Mouse (Mus musculus) heart, embryonic 16.5 days (tissue): ENCODE data around the gene Crybb2. TPM values are rescaled to one million over a fixed set of nuclear protein-coding genes. Genes with fewer than 3 reads are reported as not detected.

Experiments used
- ATAC-seq: fragments of 200-750 bp; cut with Nextera tagmentation; replicated peaks from 2 replicates; pipeline ENCODE4 v1.8.0; 2017; ENCODE audit warnings: moderate number of reproducible peaks; ENCODE audit not compliant: insufficient read depth, low FRiP score; ENCODE audit errors: extremely low read depth
- H3K27ac ChIP-seq: fragments of 300-500 bp; sonication (generic); 2 replicates; pipeline ENCODE4 v1.5.1; 2014; ENCODE audit warnings: mild to moderate bottlenecking, low read length, control low read depth, moderate library complexity
- H3K27me3 ChIP-seq: fragments of 300-500 bp; sonication (generic); 2 replicates; pipeline ENCODE4 v1.6.1; 2014; ENCODE audit warnings: low read length, mixed read lengths; ENCODE audit not compliant: control insufficient read depth, insufficient read depth
- H3K36me3 ChIP-seq: fragments of 300-500 bp; sonication (generic); 2 replicates; pipeline ENCODE4 v1.6.1; 2014; ENCODE audit not compliant: control insufficient read depth, insufficient read depth
- H3K4me1 ChIP-seq: fragments of 300-500 bp; sonication (generic); 2 replicates; pipeline ENCODE4 v1.6.1; 2014; ENCODE audit warnings: low read length, mixed read lengths; ENCODE audit not compliant: control insufficient read depth, insufficient read depth
- H3K4me2 ChIP-seq: fragments of 300-500 bp; sonication (generic); 2 replicates; pipeline ENCODE4 v1.6.1; 2014; ENCODE audit warnings: low read depth, mild to moderate bottlenecking, control low read depth, low read length
- H3K4me3 ChIP-seq: fragments of 300-500 bp; sonication (generic); 2 replicates; pipeline ENCODE4 v1.5.1; 2014; ENCODE audit warnings: mild to moderate bottlenecking, control low read depth, low read length
- H3K9ac ChIP-seq: fragments of 300-500 bp; sonication (generic); 2 replicates; pipeline ENCODE4 v1.6.1; 2014; ENCODE audit warnings: low read length, control low read depth
- H3K9me3 ChIP-seq: fragments of 300-500 bp; sonication (generic); replicated peaks from 2 replicates; pipeline ENCODE4 v1.6.1; 2016; ENCODE audit warnings: low read length; ENCODE audit not compliant: control insufficient read depth
- WGBS: fragments of 180-500 bp; shearing (Covaris S2); extraction: QIAGEN DNeasy Blood & Tissue Kit; methylation state at CpG from one replicate; pipeline ENCODE4 v1.1.7; 2014; 5-methylcytosine and 5-hydroxymethylcytosine counted together
- polyA plus RNA-seq: library from polyadenylated mRNA; unstranded; fragments of >200 nt; fragmentation: Nextera tagmentation; extraction: Ambion mirVana; gene quantifications from 2 replicates; pipeline ENCODE4 v1.2.1, GENCODE M21; 2015

Gene Crybb2
- polyA plus RNA-seq, 1 experiment from 2014 or later: not detected

DNA sequence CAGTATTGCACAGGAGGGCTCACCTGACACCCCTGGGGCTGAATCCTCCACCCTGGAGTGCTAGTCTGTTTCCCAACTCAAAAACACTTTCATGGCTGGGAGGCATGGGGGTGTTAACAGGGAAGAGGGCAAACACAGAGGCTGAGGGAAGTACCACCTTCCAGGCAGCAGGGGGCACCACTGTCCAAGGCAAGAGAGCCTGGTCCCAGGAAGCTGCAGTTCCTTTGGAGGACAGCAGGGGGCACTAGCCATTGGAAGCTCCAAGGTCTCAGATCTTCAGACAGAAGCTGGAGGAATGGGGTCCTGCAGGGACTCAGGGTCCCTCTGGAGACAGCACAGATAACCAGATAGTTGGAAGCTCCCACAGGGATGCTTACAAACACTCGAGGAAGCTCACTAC, 29.6 kb upstream of the Crybb2 start:
- H3K9me3 ChIP-seq: no peaks in the 10 kb centered on the region
- no peak overlapping the region for H3K27ac ChIP-seq
- WGBS: 24% methylated on average over 1 of the region's 1 CpGs
- H3K36me3 ChIP-seq: peaks cover 23% of the 10 kb centered on the region
- peak; percentile 10 for ATAC-seq
- H3K4me2 ChIP-seq: no peak overlapping the region
- no peaks in the 10 kb centered on the region for H3K27me3 ChIP-seq
- peaks cover 18% of the 10 kb centered on the region for H3K4me1 ChIP-seq
- H3K9ac ChIP-seq: no peak overlapping the region
- no peak overlapping the region for H3K4me3 ChIP-seq

DNA sequence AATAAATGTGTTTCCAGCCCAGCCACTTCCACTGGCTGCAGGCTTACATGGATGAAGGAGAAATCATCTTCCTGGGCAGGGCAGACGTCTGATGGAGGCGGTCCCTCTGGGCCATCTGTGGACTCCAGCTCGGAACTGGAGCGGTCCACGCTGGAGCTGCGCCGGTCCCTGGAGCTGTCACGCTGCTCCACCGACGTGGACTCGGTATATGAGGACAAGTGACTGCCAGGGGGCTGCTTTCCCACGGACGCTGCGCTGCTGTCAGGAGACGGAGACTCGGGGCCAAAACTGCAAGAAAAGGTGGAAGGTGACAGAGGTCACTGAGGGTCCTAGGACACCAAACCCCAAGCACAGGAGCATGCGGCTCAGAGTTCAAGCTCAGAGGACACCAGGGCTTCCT, 27.6 kb upstream of the Crybb2 start:
- peaks cover 37% of the 10 kb centered on the region for H3K36me3 ChIP-seq
- WGBS: 89% methylated on average over 17 of the region's 17 CpGs

DNA sequence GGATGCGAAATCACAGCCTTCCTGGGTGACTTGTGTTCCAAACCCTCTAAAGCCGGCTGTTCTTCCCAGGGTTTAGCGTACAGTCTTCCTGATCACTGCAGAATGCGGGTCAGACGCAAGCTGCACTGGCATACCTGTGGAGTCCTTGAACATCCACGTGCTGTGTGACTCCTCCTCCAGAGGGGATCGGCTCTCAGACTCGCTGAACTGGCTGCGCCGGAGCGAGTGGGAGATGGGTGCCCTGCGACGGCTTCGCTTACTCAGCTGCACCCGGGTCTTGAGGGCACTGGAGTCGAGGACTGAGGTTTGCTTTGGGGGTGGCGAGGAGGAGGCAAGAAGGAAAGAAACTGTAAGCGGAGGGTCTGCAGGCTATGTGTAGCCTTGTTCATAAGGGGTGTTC, 25.5 kb upstream of the Crybb2 start:
- H3K36me3 ChIP-seq: peaks cover 52% of the 10 kb centered on the region
- no peak for ATAC-seq
- no peak overlapping the region for H3K4me3 ChIP-seq
- no peaks in the 10 kb centered on the region for H3K27me3 ChIP-seq
- H3K4me1 ChIP-seq: no peaks in the 10 kb centered on the region
- no peak overlapping the region for H3K27ac ChIP-seq
- no peak overlapping the region for H3K4me2 ChIP-seq
- H3K9ac ChIP-seq: no peak overlapping the region
- 88% methylated on average over 18 of the region's 18 CpGs for WGBS
- H3K9me3 ChIP-seq: no peaks in the 10 kb centered on the region

More for the DNA sequence above, 27.6 kb upstream of the Crybb2 start:
- Histone ChIP-seq H3K4me3 (no peak overlapping the region), H3K4me1 (peaks cover 8% of the 10 kb centered on the region), H3K27me3 (no peaks in the 10 kb centered on the region), H3K27ac (no peak overlapping the region), H3K9ac (no peak overlapping the region), H3K9me3 (no peaks in the 10 kb centered on the region), H3K4me2 (no peak overlapping the region)
- no peak for ATAC-seq

DNA sequence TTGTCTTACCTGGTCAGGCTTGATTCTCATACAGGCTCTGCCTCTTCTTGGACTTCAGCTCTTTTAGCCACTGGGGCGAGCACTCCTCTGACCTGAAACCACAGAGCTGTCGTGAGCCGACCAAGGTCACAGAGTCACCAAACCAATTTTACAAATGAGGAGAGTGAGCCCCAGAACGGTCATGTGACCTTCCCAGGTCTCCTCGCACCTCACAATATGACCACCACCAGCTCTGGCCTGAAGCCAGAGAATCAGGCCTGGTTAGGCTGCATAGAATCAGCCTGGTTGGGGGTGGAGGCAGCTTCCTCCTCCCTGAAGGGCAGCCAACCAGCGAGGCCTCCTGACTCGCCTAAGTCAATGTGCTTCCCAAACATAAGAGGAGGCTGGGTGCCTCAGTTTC, 22.5 kb upstream of the Crybb2 start:
- H3K27ac ChIP-seq: no peak overlapping the region
- no peak for ATAC-seq
- no peaks in the 10 kb centered on the region for H3K27me3 ChIP-seq
- H3K36me3 ChIP-seq: peaks cover 59% of the 10 kb centered on the region
- no peaks in the 10 kb centered on the region for H3K4me1 ChIP-seq
- no peak overlapping the region for H3K4me2 ChIP-seq
- 59% methylated on average over 7 of the region's 7 CpGs for WGBS
- no peaks in the 10 kb centered on the region for H3K9me3 ChIP-seq
- no peak overlapping the region for H3K9ac ChIP-seq
- H3K4me3 ChIP-seq: no peak overlapping the region

DNA sequence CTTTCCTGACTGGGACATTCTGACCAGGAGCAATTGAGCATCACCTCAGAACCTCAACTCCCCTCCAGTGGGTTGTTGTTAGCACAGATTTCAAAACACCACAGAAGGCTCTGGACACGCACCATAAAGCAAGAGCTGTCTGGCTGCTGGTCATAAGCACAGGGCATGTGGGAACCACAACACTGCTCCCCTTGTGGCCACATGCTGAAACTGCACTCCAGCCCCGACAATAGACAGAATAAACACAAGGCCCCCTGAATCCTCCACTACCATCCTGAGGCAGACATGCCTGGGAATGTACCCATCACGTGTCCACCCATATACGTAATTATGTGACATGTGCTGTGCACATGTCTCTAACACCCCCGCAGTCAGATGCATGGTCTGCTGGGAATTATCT, 21.2 kb upstream of the Crybb2 start:
- H3K36me3 ChIP-seq: peaks cover 50% of the 10 kb centered on the region
- 54% methylated on average over 5 of the region's 5 CpGs for WGBS

DNA sequence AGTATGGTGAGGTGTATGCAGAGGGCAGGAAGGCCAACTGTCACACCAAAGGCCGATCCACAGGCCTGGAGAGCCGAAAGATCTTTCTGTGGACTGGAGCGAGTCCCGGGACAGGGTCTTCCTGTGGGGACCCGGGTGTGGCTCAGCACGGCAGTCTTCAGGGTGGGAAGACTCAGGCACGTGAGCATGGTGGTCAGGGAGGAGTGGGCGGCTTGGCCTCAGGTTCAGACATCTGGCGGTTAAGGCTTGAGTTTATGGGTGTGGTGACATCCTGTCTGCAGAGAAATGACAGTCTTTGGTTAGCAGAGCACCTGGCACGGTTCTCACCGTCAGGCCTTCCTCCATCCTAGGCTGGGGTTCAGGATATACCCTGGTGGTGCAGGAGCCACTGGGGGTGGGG, 20.8 kb upstream of the Crybb2 start:
- 88% methylated on average over 11 of the region's 11 CpGs for WGBS
- no peak for ATAC-seq
- Histone ChIP-seq H3K4me1 (no peaks in the 10 kb centered on the region), H3K27me3 (no peaks in the 10 kb centered on the region), H3K9ac (no peak overlapping the region), H3K4me3 (no peak overlapping the region), H3K36me3 (peaks cover 50% of the 10 kb centered on the region), H3K4me2 (no peak overlapping the region), H3K27ac (no peak overlapping the region), H3K9me3 (no peaks in the 10 kb centered on the region)

More for the DNA sequence above, 21.2 kb upstream of the Crybb2 start:
- no peak overlapping the region for H3K4me2 ChIP-seq
- no peaks in the 10 kb centered on the region for H3K4me1 ChIP-seq
- H3K27me3 ChIP-seq: no peaks in the 10 kb centered on the region
- H3K9ac ChIP-seq: no peak overlapping the region
- H3K9me3 ChIP-seq: no peaks in the 10 kb centered on the region
- peak; percentile 34; the same call in 1 of the 2 replicates for ATAC-seq
- no peak overlapping the region for H3K27ac ChIP-seq
- no peak overlapping the region for H3K4me3 ChIP-seq

DNA sequence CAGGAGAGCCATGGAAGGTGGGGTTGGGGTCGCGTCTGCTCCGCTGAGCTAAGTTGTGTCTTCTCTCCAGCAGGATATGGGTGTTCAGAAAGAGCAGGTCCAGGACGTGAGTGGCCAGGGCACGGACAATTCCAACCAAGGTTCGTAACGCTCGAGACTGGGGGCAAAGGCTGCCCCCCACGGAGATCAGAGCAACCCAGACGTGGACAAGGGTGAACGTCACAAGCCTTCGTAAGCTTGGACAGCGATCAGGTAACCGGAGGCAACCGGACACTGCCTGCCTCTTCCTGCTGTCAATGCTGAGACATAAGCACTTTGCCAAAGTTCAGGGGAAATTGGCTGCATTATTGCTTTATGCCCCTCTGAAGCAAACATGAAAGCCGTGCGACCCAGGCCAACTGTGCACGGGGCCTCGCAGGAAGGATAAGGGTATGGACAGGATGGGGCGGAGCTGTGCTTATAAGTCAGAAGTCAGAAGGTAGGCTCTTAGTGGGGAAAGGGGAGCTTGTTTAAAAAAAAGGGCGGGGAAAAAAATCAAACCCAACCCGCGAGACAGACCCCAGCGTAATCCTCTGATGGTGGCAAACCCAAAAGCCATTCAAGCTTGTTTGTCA, 20.3 kb upstream of the Crybb2 start:
- no peak for ATAC-seq
- WGBS: 89% methylated on average over 24 of the region's 24 CpGs
- H3K4me2 ChIP-seq: no peak overlapping the region
- H3K9ac ChIP-seq: no peak overlapping the region
- H3K4me1 ChIP-seq: no peaks in the 10 kb centered on the region
- H3K27me3 ChIP-seq: no peaks in the 10 kb centered on the region
- no peaks in the 10 kb centered on the region for H3K9me3 ChIP-seq
- peaks cover 47% of the 10 kb centered on the region for H3K36me3 ChIP-seq
- no peak overlapping the region for H3K27ac ChIP-seq
- no peak overlapping the region for H3K4me3 ChIP-seq

DNA sequence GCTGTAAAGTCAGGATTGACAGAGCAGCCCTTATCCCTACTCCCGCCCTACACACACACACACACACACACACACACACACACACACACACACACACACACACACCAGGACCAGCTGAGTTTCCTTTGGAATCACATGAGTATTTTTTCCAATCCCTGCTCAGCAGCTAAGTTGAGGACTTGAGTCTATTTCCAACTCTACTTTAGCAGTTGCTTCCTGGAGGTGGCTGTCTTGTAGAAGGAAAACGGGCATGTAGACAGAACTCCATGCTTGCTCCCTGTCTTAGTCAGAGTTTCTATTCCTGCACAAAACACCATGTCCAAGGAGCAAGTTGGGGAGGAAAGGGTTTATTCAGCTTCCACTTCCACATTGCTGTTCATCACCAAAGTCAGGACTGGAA, 17.5 kb upstream of the Crybb2 start:
- Histone ChIP-seq H3K4me3 (no peak overlapping the region), H3K36me3 (peaks cover 27% of the 10 kb centered on the region), H3K27me3 (no peaks in the 10 kb centered on the region), H3K9me3 (0 out of 2 replicates have a peak, but pooled peaks cover 4% of the 10 kb centered on the region), H3K9ac (no peak overlapping the region), H3K27ac (no peak overlapping the region), H3K4me2 (no peak overlapping the region), H3K4me1 (peaks cover 7% of the 10 kb centered on the region)
- ATAC-seq: no peak
- WGBS: 49% methylated on average over 2 of the region's 2 CpGs

DNA sequence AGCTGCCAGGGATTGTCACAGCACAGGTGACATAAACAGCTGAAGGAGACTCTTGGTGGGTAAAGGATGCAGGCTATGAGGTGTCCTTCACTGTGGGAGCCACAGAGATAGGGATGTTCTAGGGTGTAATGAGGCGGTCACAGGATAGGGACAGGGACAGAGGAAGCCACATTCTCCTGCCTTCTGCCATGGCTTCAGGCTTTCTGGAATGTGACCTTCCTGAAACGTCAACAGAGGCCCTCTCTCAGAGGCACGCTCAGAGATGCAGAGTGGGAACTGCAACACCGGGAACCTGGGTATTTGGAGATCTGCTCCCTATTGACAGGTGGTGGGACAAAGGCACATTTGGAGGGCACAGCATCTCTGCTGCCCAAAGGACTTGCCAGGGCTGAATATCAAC, 17.1 kb upstream of the Crybb2 start:
- no peaks in the 10 kb centered on the region for H3K27me3 ChIP-seq
- peaks cover 23% of the 10 kb centered on the region for H3K36me3 ChIP-seq
- peaks cover 11% of the 10 kb centered on the region for H3K4me1 ChIP-seq
- no peak overlapping the region for H3K27ac ChIP-seq
- H3K4me2 ChIP-seq: no peak overlapping the region
- H3K4me3 ChIP-seq: no peak overlapping the region
- H3K9ac ChIP-seq: no peak overlapping the region
- ATAC-seq: no peak
- 51% methylated on average over 4 of the region's 4 CpGs for WGBS
- 0 out of 2 replicates have a peak, but pooled peaks cover 4% of the 10 kb centered on the region for H3K9me3 ChIP-seq
